ENCODE assay signal across 8 mouse cellular contexts in genomic region chr8:106647387-106647786, GRCm38 (mm10). TPM values are rescaled to one million over a fixed set of nuclear protein-coding genes. Genes with fewer than 3 reads are reported as not detected.
A peak's percentile ranks its signal among the peaks of the same experiment; 100 is the strongest.
DNase-seq lines count a peak whose midpoint lies in the region; ATAC-seq and TF ChIP-seq lines count a peak whose summit lies in the region.
"Had no signal": no experiment of that assay in that cellular context is flagged by ENCODE, and none has a peak within 500 bp of the region (broad histone marks: within the 10 kb centered on the region; RNA-seq: fewer than 3 reads in every experiment).

No protein-coding gene starts in this region.

- peak overlapping the region; percentile 71 for H3K27ac ChIP-seq in ES-Bruce4 (ENCODE audit: insufficient read depth, low read length)
- no peak overlapping the region for H3K27ac ChIP-seq in heart, postnatal 0 days (ENCODE audit: low read depth)

- 29% methylated on average over 2 of the region's 2 CpGs for WGBS in heart, postnatal 0 days

- H3K9me3 ChIP-seq in ES-Bruce4 (replicated peaks; ENCODE audit: control insufficient read depth, insufficient read depth, low read length, poor library complexity, severe bottlenecking), result no peaks in the 10 kb centered on the region
- H3K9me3 ChIP-seq in heart, postnatal 0 days (replicated peaks; ENCODE audit: control insufficient read depth, low read length), result no peaks in the 10 kb centered on the region
- H3K9me3 ChIP-seq: megakaryocyte, embryonic 14.5 days had no signal

- no peak overlapping the region for H3K9ac ChIP-seq in ES-Bruce4 (ENCODE audit: low read depth, poor library complexity, severe bottlenecking)
- no peak overlapping the region for H3K9ac ChIP-seq in heart, postnatal 0 days (replicated peaks; ENCODE audit: low read depth, low read length)

- H3K27me3 ChIP-seq in ES-Bruce4 (ENCODE audit: control insufficient read depth, insufficient read depth, low read length, poor library complexity, severe bottlenecking), result no peaks in the 10 kb centered on the region
- H3K27me3 ChIP-seq in heart, postnatal 0 days (ENCODE audit: control insufficient read depth, insufficient read depth, low read length), result no peaks in the 10 kb centered on the region

- H3K36me3 ChIP-seq in ES-Bruce4 (ENCODE audit: control insufficient read depth, insufficient read depth, low read length, poor library complexity, severe bottlenecking), result peaks cover 41% of the 10 kb centered on the region
- H3K36me3 ChIP-seq in heart, postnatal 0 days (replicated peaks; ENCODE audit: control insufficient read depth, insufficient read depth, low read length), result no peaks in the 10 kb centered on the region

- peak; percentile 40 for TF ChIP-seq CTCF in ES-Bruce4 (IDR thresholded peaks at IDR 0.05; ENCODE audit: low read depth, low read length)
- TF ChIP-seq CTCF in heart, postnatal 0 days (IDR thresholded peaks at IDR 0.05; ENCODE audit: low read depth), result peak; percentile 92

- peak; percentile 86 for DNase-seq in adrenal gland, postnatal 10 days
- peak; percentile 67 for DNase-seq in embryo, embryonic 11.5 days (ENCODE audit: low read depth, low spot score)
- DNase-seq in heart, postnatal 0 days (ENCODE audit: low spot score), result peak; percentile 46
- peak; percentile 85 for DNase-seq in layer of hippocampus, postnatal 10 days (ENCODE audit: low spot score in 2 of 2)
- DNase-seq in lung, postnatal 4 days, result peak; percentile 56 to 85
- DNase-seq in spleen, adult 18-20 months, result peak; percentile 30 to 75

- no peak overlapping the region for H3K4me3 ChIP-seq in ES-Bruce4 (ENCODE audit: low read depth, low read length)
- H3K4me3 ChIP-seq in heart, postnatal 0 days (ENCODE audit: low read depth, low read length), result no peak overlapping the region
- H3K4me3 ChIP-seq: megakaryocyte, embryonic 14.5 days had no signal

- no peak for ATAC-seq in heart, postnatal 0 days (ENCODE audit: insufficient read depth, low read depth)

- no peak for TF ChIP-seq POLR2A in ES-Bruce4 (IDR thresholded peaks at IDR 0.05; ENCODE audit: insufficient read depth, low read length)

- no peak for TF ChIP-seq EP300 in ES-Bruce4 (IDR thresholded peaks at IDR 0.05; ENCODE audit: insufficient read depth, low read depth, low read length)
- no peak for TF ChIP-seq EP300 in heart, postnatal 0 days (IDR thresholded peaks at IDR 0.05; ENCODE audit: low read depth)

- no peaks in the 10 kb centered on the region for H3K4me1 ChIP-seq in ES-Bruce4 (ENCODE audit: control insufficient read depth, insufficient read depth, low read length)
- H3K4me1 ChIP-seq in heart, postnatal 0 days (ENCODE audit: control insufficient read depth, insufficient read depth), result no peaks in the 10 kb centered on the region

- H3K4me2 ChIP-seq in heart, postnatal 0 days (ENCODE audit: low read depth, low read length), result no peak overlapping the region

RNA-seq across cellular contexts. Expression of gene Tango6, which starts 35.5 kb away (rescaled TPM):
- polyA plus RNA-seq in ES-Bruce4 (2011; ENCODE audit: insufficient read depth, insufficient read length, low read depth, missing spikeins), result 12.5 and 14.1 TPM in 2 replicates
- total RNA-seq in adrenal gland, postnatal 10 days (2021), result 10 to 100 TPM in 1 of 2 experiments, 1 to 10 TPM in 1; 7.9 to 10.7 TPM
- 8.0 and 13.5 TPM in 2 replicates for total RNA-seq in heart, postnatal 0 days (2014; rRNA removed; ENCODE audit: low replicate concordance)
- 4.0 and 4.3 TPM in 2 replicates for polyA plus RNA-seq in heart, postnatal 0 days (2015; fragmentation: Nextera tagmentation; extraction: Ambion mirVana)
- 1 to 10 TPM; 7.5 to 8.1 TPM for total RNA-seq in layer of hippocampus, postnatal 10 days (2021)

RNA-seq across cellular contexts. Expression of gene Cdh1, which starts 44.2 kb away (rescaled TPM):
- polyA plus RNA-seq in ES-Bruce4 (2011; ENCODE audit: insufficient read depth, insufficient read length, low read depth, missing spikeins), result 347 and 358 TPM in 2 replicates
- total RNA-seq in adrenal gland, postnatal 10 days (2021), result 1 to 10 TPM; 4.1 to 8.1 TPM
- 1.2 and 1.9 TPM in 2 replicates for total RNA-seq in heart, postnatal 0 days (2014; rRNA removed; ENCODE audit: low replicate concordance)
- polyA plus RNA-seq in heart, postnatal 0 days (2015; fragmentation: Nextera tagmentation; extraction: Ambion mirVana), result 0.19 and 0.52 TPM in 2 replicates
- 1 to 10 TPM in 1 of 2 experiments, under 1 TPM in 1; 0.46 to 1.7 TPM for total RNA-seq in layer of hippocampus, postnatal 10 days (2021)
